Mouse (Mus musculus): Measurements from ENCODE around the gene Klk12. TPM values are rescaled to one million over a fixed set of nuclear protein-coding genes. Genes with fewer than 3 reads are reported as not detected.

The Klk12 gene
- polyA plus RNA-seq, 1 experiment from 2014 or later, result not detected

GRCm38 (mm10) chr7:43797333-43797769 lies 28.7 kb downstream of the Klk12 start, which contains the start of gene Klk8:
Klk8 (plus strand) TSS chr7:43797577.
- Histone ChIP-seq H3K27me3 (peaks cover 59% of the 10 kb centered on the region), H3K9ac (replicated peaks) (peak within 1 kb of the TSS; percentile 56), H3K4me1 (replicated peaks) (peaks cover 7% of the 10 kb centered on the region; the same call in 1 of the 2 replicates), H3K27ac (no peak within 1 kb of the TSS), H3K4me3 (replicated peaks) (peak within 1 kb of the TSS; percentile 52), H3K36me3 (no peaks in the 10 kb centered on the region), H3K4me2 (peak within 1 kb of the TSS; percentile 76), H3K9me3 (no peaks in the 10 kb centered on the region)
- under 1% methylated on average over 28 of the region's 28 CpGs for WGBS
- ATAC-seq (ENCODE audit: insufficient number of reproducible peaks, insufficient read depth, low FRiP score, low TSS enrichment, low read depth), result peak; percentile 58; the same call in 1 of the 2 replicates

- 45% methylated on average over 13 of the region's 13 CpGs for WGBS
- peak overlapping the region; percentile 76 for H3K4me2 ChIP-seq
- H3K36me3 ChIP-seq, result no peaks in the 10 kb centered on the region
- H3K27ac ChIP-seq, result no peak overlapping the region
- H3K4me3 ChIP-seq (replicated peaks), result peak overlapping the region; percentile 52
- no peak overlapping the region for H3K9ac ChIP-seq (replicated peaks)
- H3K4me1 ChIP-seq (replicated peaks), result peaks cover 7% of the 10 kb centered on the region; the same call in 1 of the 2 replicates
- no peaks in the 10 kb centered on the region for H3K9me3 ChIP-seq
- ATAC-seq (ENCODE audit: insufficient number of reproducible peaks, insufficient read depth, low FRiP score, low TSS enrichment, low read depth), result peak; percentile 32; the same call in 1 of the 2 replicates
- peaks cover 59% of the 10 kb centered on the region for H3K27me3 ChIP-seq
These were observed 29.3 kb downstream of the Klk12 start for GRCm38 (mm10) chr7:43797844-43798462.

- Histone ChIP-seq H3K27me3 (peaks cover 44% of the 10 kb centered on the region), H3K4me2 (no peak overlapping the region), H3K4me3 (replicated peaks) (no peak overlapping the region), H3K36me3 (no peaks in the 10 kb centered on the region), H3K4me1 (replicated peaks) (peaks cover 7% of the 10 kb centered on the region; the same call in 1 of the 2 replicates), H3K9ac (replicated peaks) (no peak overlapping the region), H3K27ac (no peak overlapping the region), H3K9me3 (no peaks in the 10 kb centered on the region)
- 73% methylated on average over 7 of the region's 7 CpGs for WGBS
- no peak for ATAC-seq (ENCODE audit: insufficient number of reproducible peaks, insufficient read depth, low FRiP score, low TSS enrichment, low read depth)
These were observed 31.2 kb downstream of the Klk12 start for GRCm38 (mm10) chr7:43799876-43800275.

GRCm38 (mm10) chr7:43810994-43811393 lies 42.3 kb downstream of the Klk12 start, which contains the start of gene Klk7:
Klk7 (plus strand) TSS chr7:43811294.
- H3K9me3 ChIP-seq, result no peaks in the 10 kb centered on the region
- no peak within 1 kb of the TSS for H3K9ac ChIP-seq (replicated peaks)
- no peak within 1 kb of the TSS for H3K27ac ChIP-seq
- no peak within 1 kb of the TSS for H3K4me2 ChIP-seq
- WGBS, result 33% methylated on average over 5 of the region's 5 CpGs
- H3K4me1 ChIP-seq (replicated peaks), result no peaks in the 10 kb centered on the region
- no peaks in the 10 kb centered on the region for H3K36me3 ChIP-seq
- no peak for ATAC-seq (ENCODE audit: insufficient number of reproducible peaks, insufficient read depth, low FRiP score, low TSS enrichment, low read depth)
- no peak within 1 kb of the TSS for H3K4me3 ChIP-seq (replicated peaks)
- H3K27me3 ChIP-seq, result peaks cover 9% of the 10 kb centered on the region

GRCm38 (mm10) chr7:43815211-43815610 lies 46.5 kb downstream of the Klk12 start:
- H3K9ac ChIP-seq (replicated peaks), result no peak overlapping the region
- ATAC-seq (ENCODE audit: insufficient number of reproducible peaks, insufficient read depth, low FRiP score, low TSS enrichment, low read depth), result no peak
- no peaks in the 10 kb centered on the region for H3K4me1 ChIP-seq (replicated peaks)
- no peak overlapping the region for H3K27ac ChIP-seq
- whole genome bisulfite sequencing, result 88% methylated on average over 7 of the region's 7 CpGs
- no peaks in the 10 kb centered on the region for H3K9me3 ChIP-seq
- H3K27me3 ChIP-seq, result peaks cover 9% of the 10 kb centered on the region
- H3K4me2 ChIP-seq, result no peak overlapping the region
- no peak overlapping the region for H3K4me3 ChIP-seq (replicated peaks)
- H3K36me3 ChIP-seq, result no peaks in the 10 kb centered on the region

GRCm38 (mm10) chr7:43816746-43817145 lies 48.0 kb downstream of the Klk12 start:
- peaks cover 2% of the 10 kb centered on the region; the same call in 1 of the 2 replicates for H3K27me3 ChIP-seq
- H3K36me3 ChIP-seq, result no peaks in the 10 kb centered on the region
- H3K4me2 ChIP-seq, result no peak overlapping the region
- no peak for ATAC-seq (ENCODE audit: insufficient number of reproducible peaks, insufficient read depth, low FRiP score, low TSS enrichment, low read depth)
- no peak overlapping the region for H3K9ac ChIP-seq (replicated peaks)
- H3K4me3 ChIP-seq (replicated peaks), result no peak overlapping the region
- H3K9me3 ChIP-seq, result no peaks in the 10 kb centered on the region
- no peaks in the 10 kb centered on the region for H3K4me1 ChIP-seq (replicated peaks)
- no peak overlapping the region for H3K27ac ChIP-seq

GRCm38 (mm10) chr7:43821581-43821980 lies 52.9 kb downstream of the Klk12 start:
- ATAC-seq (ENCODE audit: insufficient number of reproducible peaks, insufficient read depth, low FRiP score, low TSS enrichment, low read depth), result no peak
- H3K4me3 ChIP-seq (replicated peaks), result no peak overlapping the region
- no peak overlapping the region for H3K4me2 ChIP-seq
- no peaks in the 10 kb centered on the region for H3K27me3 ChIP-seq
- H3K36me3 ChIP-seq, result no peaks in the 10 kb centered on the region
- H3K4me1 ChIP-seq (replicated peaks), result no peaks in the 10 kb centered on the region
- H3K9me3 ChIP-seq, result no peaks in the 10 kb centered on the region
- no peak overlapping the region for H3K9ac ChIP-seq (replicated peaks)
- 94% methylated on average over 7 of the region's 7 CpGs for WGBS
- H3K27ac ChIP-seq, result no peak overlapping the region

Other genes with a start within 250 kb of the Klk12 start
- gene Cd33, start 224.5 kb upstream of the Klk12 start, polyA plus RNA-seq (2016; fragmentation: Nextera tagmentation; extraction: Ambion mirVana), result 0.83 and 1.4 TPM in 2 replicates
- 5.6 and 5.7 TPM in 2 replicates for gene Zfp658, start 206.6 kb upstream of the Klk12 start, polyA plus RNA-seq (2016; fragmentation: Nextera tagmentation; extraction: Ambion mirVana)
- 15.6 and 15.7 TPM in 2 replicates for gene Zfp719, start 189.3 kb upstream of the Klk12 start, polyA plus RNA-seq (2016; fragmentation: Nextera tagmentation; extraction: Ambion mirVana)
- gene Zfp819, start 161.7 kb upstream of the Klk12 start, polyA plus RNA-seq (2016; fragmentation: Nextera tagmentation; extraction: Ambion mirVana), result 0.40 and 0.44 TPM in 2 replicates
- not detected in 2 replicates for gene Ceacam18, start 134.2 kb upstream of the Klk12 start, polyA plus RNA-seq (2016; fragmentation: Nextera tagmentation; extraction: Ambion mirVana)
- 0.22 and 0.70 TPM in 2 replicates for gene Siglece, start 108.7 kb upstream of the Klk12 start, polyA plus RNA-seq (2016; fragmentation: Nextera tagmentation; extraction: Ambion mirVana)
- gene Ctu1, start 96.9 kb upstream of the Klk12 start, polyA plus RNA-seq (2016; fragmentation: Nextera tagmentation; extraction: Ambion mirVana), result 15.4 and 15.7 TPM in 2 replicates
- not detected in 2 replicates for gene Klk14, start 78.5 kb upstream of the Klk12 start, polyA plus RNA-seq (2016; fragmentation: Nextera tagmentation; extraction: Ambion mirVana)
- gene Klk13, start 56.3 kb upstream of the Klk12 start, polyA plus RNA-seq (2016; fragmentation: Nextera tagmentation; extraction: Ambion mirVana), result 0.11 and 0.31 TPM in 2 replicates
- gene Klk11, start 5.7 kb downstream of the Klk12 start, polyA plus RNA-seq (2016; fragmentation: Nextera tagmentation; extraction: Ambion mirVana), result not detected in 2 replicates
- 0.35 and 0.41 TPM in 2 replicates for gene Klk10, start 12.1 kb downstream of the Klk12 start, polyA plus RNA-seq (2016; fragmentation: Nextera tagmentation; extraction: Ambion mirVana)
- gene Klk9, start 23.0 kb downstream of the Klk12 start, polyA plus RNA-seq (2016; fragmentation: Nextera tagmentation; extraction: Ambion mirVana), result 0.14 and 0.19 TPM in 2 replicates
- 12.7 and 13.4 TPM in 2 replicates for gene Klk8, start 28.7 kb downstream of the Klk12 start, polyA plus RNA-seq (2016; fragmentation: Nextera tagmentation; extraction: Ambion mirVana)
- 0.10 TPM in 1 of 2 replicates, not detected in the other for gene Klk7, start 42.4 kb downstream of the Klk12 start, polyA plus RNA-seq (2016; fragmentation: Nextera tagmentation; extraction: Ambion mirVana)
- not detected in 2 replicates for gene Klk6, start 55.6 kb downstream of the Klk12 start, polyA plus RNA-seq (2016; fragmentation: Nextera tagmentation; extraction: Ambion mirVana)
- gene Klk5, start 73.1 kb downstream of the Klk12 start, polyA plus RNA-seq (2016; fragmentation: Nextera tagmentation; extraction: Ambion mirVana), result 0.28 TPM in 1 of 2 replicates, not detected in the other
- 0.23 TPM in 1 of 2 replicates, not detected in the other for gene Klk4, start 112.3 kb downstream of the Klk12 start, polyA plus RNA-seq (2016; fragmentation: Nextera tagmentation; extraction: Ambion mirVana)
- gene Klk15, start 164.8 kb downstream of the Klk12 start, polyA plus RNA-seq (2016; fragmentation: Nextera tagmentation; extraction: Ambion mirVana), result not detected in 2 replicates
- not detected in 2 replicates for gene Klk1b8, start 181.8 kb downstream of the Klk12 start, polyA plus RNA-seq (2016; fragmentation: Nextera tagmentation; extraction: Ambion mirVana)
- gene Klk1b1, start 197.9 kb downstream of the Klk12 start, polyA plus RNA-seq (2016; fragmentation: Nextera tagmentation; extraction: Ambion mirVana), result not detected in 2 replicates
- gene Klk1b9, start 207.2 kb downstream of the Klk12 start, polyA plus RNA-seq (2016; fragmentation: Nextera tagmentation; extraction: Ambion mirVana), result not detected in 2 replicates
- not detected in 2 replicates for gene Klk1b11, start 227.0 kb downstream of the Klk12 start, polyA plus RNA-seq (2016; fragmentation: Nextera tagmentation; extraction: Ambion mirVana)
- gene Klk1b26, start 243.3 kb downstream of the Klk12 start, polyA plus RNA-seq (2016; fragmentation: Nextera tagmentation; extraction: Ambion mirVana), result not detected in 2 replicates